Mouse (Mus musculus): ENCODE measurements around the gene Limk1. TPM values are rescaled to one million over a fixed set of nuclear protein-coding genes. Genes with fewer than 3 reads are reported as not detected.

The Limk1 gene
- total RNA-seq, 2 experiments from 2014 or later, result 58.2 to 64.4 TPM

- intact Hi-C loops (cut with DNase I), result no loop called here
- no peak for DNase-seq (ENCODE audit: low spot score in 2 of 2)
Measured at GRCm38 (mm10) chr5:134607121-134607520, 81.3 kb downstream of the Limk1 start.

GRCm38 (mm10) chr5:134606314-134606713 lies 82.1 kb downstream of the Limk1 start:
- intact Hi-C loops (cut with DNase I), result no loop called here
- DNase-seq (ENCODE audit: low spot score in 2 of 2), result no peak

Other genes starting within 250 kb of the Limk1 start
- 10 to 100 TPM; 36.4 to 43.8 TPM for gene Gtf2ird1, start 231.9 kb downstream of the Limk1 start, total RNA-seq (2021)
- gene Clip2, start 136.2 kb downstream of the Limk1 start, total RNA-seq (2021), result 100 to 1,000 TPM; 113 to 116 TPM
- under 1 TPM in 1 of 2 experiments, not detected in 1; 0.32 TPM for gene Syna, start 128.4 kb downstream of the Limk1 start, total RNA-seq (2021)
- 10 to 100 TPM; 69.1 to 70.0 TPM for gene Rfc2, start 107.2 kb downstream of the Limk1 start, total RNA-seq (2021)
- 1 to 10 TPM; 1.5 to 2.0 TPM for gene Lat2, start 73.6 kb downstream of the Limk1 start, total RNA-seq (2021)
- gene Eif4h, start 49.1 kb downstream of the Limk1 start, total RNA-seq (2021), result 100 to 1,000 TPM; 309 to 328 TPM
- 10 to 100 TPM; 59.0 to 80.6 TPM for gene Eln, start 58.7 kb upstream of the Limk1 start, total RNA-seq (2021)
- gene Tmem270, start 218.1 kb upstream of the Limk1 start, total RNA-seq (2021), result not detected
- not detected for gene Cldn13, start 226.9 kb upstream of the Limk1 start, total RNA-seq (2021)
- 1 to 10 TPM; 7.3 TPM for gene Mettl27, start 243.8 kb upstream of the Limk1 start, total RNA-seq (2021)